Mouse (Mus musculus): Measurements from ENCODE around the gene Camp. TPM values are rescaled to one million over a fixed set of nuclear protein-coding genes. Genes with fewer than 3 reads are reported as not detected.
A peak's percentile ranks its signal among the peaks of the same experiment; 100 is the strongest.

Gene Camp
- polyA plus RNA-seq, 1 experiment = not detected

DNA sequence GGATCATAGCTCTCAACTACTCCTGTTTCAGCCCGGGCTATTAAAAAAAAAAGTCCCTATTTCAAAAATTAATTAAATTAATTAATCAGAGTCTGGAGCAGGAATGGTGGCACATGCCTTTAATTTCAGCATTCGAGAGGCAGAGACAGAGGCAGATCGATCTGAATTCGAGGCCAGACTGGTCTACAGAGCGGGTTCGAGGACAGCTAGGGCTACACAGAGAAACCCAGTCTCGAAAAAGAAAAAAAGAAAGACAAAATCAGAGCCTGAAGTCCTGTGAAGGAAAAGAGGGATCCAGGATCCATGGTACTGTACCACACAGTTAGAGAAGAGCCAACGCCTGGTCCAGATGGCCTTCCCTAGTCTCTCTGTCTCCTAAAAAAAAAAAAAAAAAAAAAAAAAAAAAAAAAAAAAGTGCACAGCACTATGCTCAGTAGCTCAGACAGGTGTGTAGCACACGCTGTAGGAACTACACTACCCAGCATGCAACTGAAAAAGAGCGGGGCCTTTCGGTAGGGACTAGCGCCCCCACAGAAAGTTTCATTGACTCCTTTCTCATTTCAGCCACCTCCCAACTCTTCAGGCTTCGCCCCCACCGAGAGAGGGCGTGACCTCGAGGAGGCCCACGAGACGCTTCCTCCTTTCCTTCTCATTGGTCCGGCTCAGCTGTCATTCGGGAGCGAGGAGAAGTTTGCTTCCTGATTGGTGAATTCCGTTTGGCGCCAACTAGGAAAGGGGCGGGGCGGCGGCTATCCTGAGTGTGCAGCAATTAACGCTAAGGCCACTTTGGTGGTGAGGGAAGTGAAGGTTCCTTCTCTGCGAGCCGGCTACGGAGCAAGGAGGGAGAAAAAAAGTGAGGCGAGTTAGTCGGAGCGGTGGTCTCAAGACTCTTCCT lies 25.6 kb upstream of the Camp start, which contains the start of gene Cdc25a:
TSS of gene Cdc25a (plus strand) at position 783 of the 895 bp plus-strand sequence.
- H3K4me1 ChIP-seq (ENCODE audit: control insufficient read depth, insufficient read depth, insufficient read length, low read length) = peaks cover 8% of the 10 kb centered on the region; the same call in 1 of the 2 replicates
- peak within 1 kb of the TSS; percentile 89 for H3K27ac ChIP-seq (ENCODE audit: insufficient read depth, low read depth, low read length)
- WGBS = 6% methylated on average over 33 of the region's 33 CpGs
- H3K27me3 ChIP-seq (ENCODE audit: control insufficient read depth, insufficient read depth, low read length) = no peaks in the 10 kb centered on the region
- peaks cover 15% of the 10 kb centered on the region for H3K36me3 ChIP-seq (ENCODE audit: control insufficient read depth, insufficient read depth, low read length)
- TF ChIP-seq POLR2A (IDR thresholded peaks at IDR 0.05; ENCODE audit: low read depth, low read length) (peak; percentile 67; the same call in 1 of the 2 replicates), CTCF (IDR thresholded peaks at IDR 0.05; ENCODE audit: extremely low read depth, insufficient read length, insufficient replicate concordance, low read depth, low read length) (peak; percentile 49; the same call in 1 of the 2 replicates)
- H3K4me3 ChIP-seq (ENCODE audit: low read depth, low read length) = peak within 1 kb of the TSS; percentile 95

DNA sequence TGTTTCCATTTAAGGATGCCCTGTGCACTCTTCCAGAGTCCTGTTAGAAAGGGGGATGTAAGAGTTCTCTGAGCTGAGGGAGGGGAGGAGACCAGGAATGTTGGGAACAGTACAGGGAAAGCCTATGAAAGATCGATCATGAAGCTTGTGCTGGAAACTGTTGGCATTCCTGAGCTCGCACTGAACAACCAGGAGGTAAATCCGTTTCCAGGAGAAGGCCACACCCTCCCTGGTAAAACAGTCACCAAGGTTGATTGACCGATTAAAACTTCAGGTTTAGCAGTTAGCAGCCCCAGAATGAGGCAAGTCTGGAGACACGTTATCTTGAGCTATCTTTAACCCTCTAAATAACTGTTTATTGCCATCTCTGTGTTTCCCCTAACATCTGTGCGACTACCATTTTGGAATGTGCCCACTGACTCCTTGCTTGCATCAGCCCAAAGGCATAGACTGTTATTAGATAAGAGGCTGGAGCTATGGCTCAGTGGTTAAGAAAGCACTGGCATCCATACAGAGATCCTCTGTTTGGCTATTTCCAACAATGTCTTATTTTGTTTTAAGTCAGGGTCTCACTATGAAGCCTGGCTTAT lies 21.7 kb upstream of the Camp start:
- Histone ChIP-seq H3K36me3 (ENCODE audit: control insufficient read depth, insufficient read depth, low read length) (no peaks in the 10 kb centered on the region), H3K27ac (ENCODE audit: insufficient read depth, low read depth, low read length) (no peak overlapping the region), H3K27me3 (ENCODE audit: control insufficient read depth, insufficient read depth, low read length) (no peaks in the 10 kb centered on the region), H3K4me3 (ENCODE audit: low read depth, low read length) (no peak overlapping the region), H3K4me1 (ENCODE audit: control insufficient read depth, insufficient read depth, insufficient read length, low read length) (no peaks in the 10 kb centered on the region)
- TF ChIP-seq POLR2A (IDR thresholded peaks at IDR 0.05; ENCODE audit: low read depth, low read length) (no peak), CTCF (IDR thresholded peaks at IDR 0.05; ENCODE audit: extremely low read depth, insufficient read length, insufficient replicate concordance, low read depth, low read length) (no peak)
- 14% methylated on average over 6 of the region's 6 CpGs for WGBS

DNA sequence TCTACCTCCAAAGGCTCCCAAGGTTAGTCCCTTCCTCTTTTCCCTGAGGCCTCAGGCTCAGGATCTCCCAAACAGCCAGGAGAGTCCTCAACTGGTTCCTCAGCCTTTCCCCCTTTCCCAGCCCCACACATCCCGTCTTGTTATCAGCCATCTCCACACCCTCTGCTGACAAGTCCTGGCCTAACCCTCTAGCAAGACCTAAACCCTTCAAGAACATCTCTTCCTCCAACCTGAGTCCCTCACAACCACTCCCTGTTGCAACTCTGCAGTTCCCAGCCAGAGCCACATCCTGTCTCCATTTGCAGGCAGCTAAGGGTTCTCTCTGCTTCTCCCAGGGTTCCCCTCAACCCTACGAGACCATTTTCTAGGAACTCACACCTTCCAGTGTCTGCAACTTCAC lies 16.8 kb upstream of the Camp start:
- Histone ChIP-seq H3K27me3 (ENCODE audit: control insufficient read depth, insufficient read depth, low read length) (no peaks in the 10 kb centered on the region), H3K27ac (ENCODE audit: insufficient read depth, low read depth, low read length) (no peak overlapping the region), H3K4me3 (ENCODE audit: low read depth, low read length) (no peak overlapping the region), H3K36me3 (ENCODE audit: control insufficient read depth, insufficient read depth, low read length) (no peaks in the 10 kb centered on the region), H3K4me1 (ENCODE audit: control insufficient read depth, insufficient read depth, insufficient read length, low read length) (no peaks in the 10 kb centered on the region)
- TF ChIP-seq POLR2A (IDR thresholded peaks at IDR 0.05; ENCODE audit: low read depth, low read length) = no peak
- TF ChIP-seq CTCF (IDR thresholded peaks at IDR 0.05; ENCODE audit: extremely low read depth, insufficient read length, insufficient replicate concordance, low read depth, low read length) = no peak
- WGBS = 57% methylated on average over 2 of the region's 2 CpGs

DNA sequence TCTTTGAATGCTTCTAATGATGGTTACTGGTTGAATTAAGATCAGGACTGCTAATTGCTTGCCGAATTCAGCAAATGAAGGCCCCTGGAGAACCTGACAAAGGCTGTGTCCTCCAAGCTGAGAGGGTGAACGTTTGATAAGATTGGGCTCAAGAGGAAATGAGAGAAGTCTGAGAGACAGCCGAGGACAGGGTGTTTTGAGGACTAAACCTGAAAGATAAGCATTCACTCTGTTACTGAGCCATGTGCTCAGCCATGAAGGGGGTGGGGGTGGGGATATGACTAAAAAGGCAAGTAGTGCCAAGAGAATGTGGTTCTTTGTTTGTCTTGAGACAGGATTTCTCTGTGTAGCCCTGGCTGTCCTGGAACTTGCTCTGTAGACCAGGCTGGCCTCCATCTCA lies 13.7 kb upstream of the Camp start:
- 20% methylated on average over 3 of the region's 3 CpGs for WGBS
- Histone ChIP-seq H3K27ac (ENCODE audit: insufficient read depth, low read depth, low read length) (no peak overlapping the region), H3K4me1 (ENCODE audit: control insufficient read depth, insufficient read depth, insufficient read length, low read length) (no peaks in the 10 kb centered on the region), H3K36me3 (ENCODE audit: control insufficient read depth, insufficient read depth, low read length) (no peaks in the 10 kb centered on the region), H3K27me3 (ENCODE audit: control insufficient read depth, insufficient read depth, low read length) (no peaks in the 10 kb centered on the region), H3K4me3 (ENCODE audit: low read depth, low read length) (no peak overlapping the region)
- no peak for TF ChIP-seq CTCF (IDR thresholded peaks at IDR 0.05; ENCODE audit: extremely low read depth, insufficient read length, insufficient replicate concordance, low read depth, low read length)
- TF ChIP-seq POLR2A (IDR thresholded peaks at IDR 0.05; ENCODE audit: low read depth, low read length) = no peak

DNA sequence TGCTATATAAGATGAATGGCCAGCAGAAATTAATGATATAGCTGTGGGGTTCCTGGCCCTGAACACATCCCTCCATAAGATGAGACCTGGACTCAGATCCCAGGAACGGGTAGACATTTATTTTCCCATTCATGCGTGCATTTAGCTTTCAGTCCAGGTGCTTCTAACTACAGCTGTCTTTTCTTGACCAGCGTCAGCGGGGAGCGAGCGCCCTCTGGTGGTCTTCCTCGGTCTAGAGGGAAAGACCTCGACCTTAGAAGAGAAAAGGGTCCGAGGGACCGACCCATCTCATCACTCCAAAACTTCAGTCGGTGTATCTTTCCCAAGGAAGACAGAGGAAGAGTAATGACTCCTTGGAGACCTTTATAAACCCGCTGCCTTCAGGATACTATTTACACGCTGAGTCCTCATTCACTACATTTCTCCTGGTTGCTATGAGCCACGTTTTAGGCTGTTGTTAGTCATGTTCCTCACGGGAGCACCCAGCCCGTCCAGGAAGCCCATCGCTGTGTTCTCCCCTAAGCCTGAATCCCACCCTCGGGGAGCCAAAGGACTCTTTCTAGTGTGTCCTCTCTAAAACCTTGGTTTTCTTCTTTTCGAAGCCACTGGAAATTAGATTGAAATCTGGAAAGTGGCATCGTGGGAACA lies 13.1 kb upstream of the Camp start:
- TF ChIP-seq CTCF (IDR thresholded peaks at IDR 0.05; ENCODE audit: extremely low read depth, insufficient read length, insufficient replicate concordance, low read depth, low read length) (peak; percentile 98), POLR2A (IDR thresholded peaks at IDR 0.05; ENCODE audit: low read depth, low read length) (no peak)
- 10% methylated on average over 20 of the region's 20 CpGs for WGBS
- H3K27me3 ChIP-seq (ENCODE audit: control insufficient read depth, insufficient read depth, low read length) = no peaks in the 10 kb centered on the region
- no peak overlapping the region for H3K27ac ChIP-seq (ENCODE audit: insufficient read depth, low read depth, low read length)
- H3K36me3 ChIP-seq (ENCODE audit: control insufficient read depth, insufficient read depth, low read length) = no peaks in the 10 kb centered on the region
- H3K4me1 ChIP-seq (ENCODE audit: control insufficient read depth, insufficient read depth, insufficient read length, low read length) = no peaks in the 10 kb centered on the region
- no peak overlapping the region for H3K4me3 ChIP-seq (ENCODE audit: low read depth, low read length)

DNA sequence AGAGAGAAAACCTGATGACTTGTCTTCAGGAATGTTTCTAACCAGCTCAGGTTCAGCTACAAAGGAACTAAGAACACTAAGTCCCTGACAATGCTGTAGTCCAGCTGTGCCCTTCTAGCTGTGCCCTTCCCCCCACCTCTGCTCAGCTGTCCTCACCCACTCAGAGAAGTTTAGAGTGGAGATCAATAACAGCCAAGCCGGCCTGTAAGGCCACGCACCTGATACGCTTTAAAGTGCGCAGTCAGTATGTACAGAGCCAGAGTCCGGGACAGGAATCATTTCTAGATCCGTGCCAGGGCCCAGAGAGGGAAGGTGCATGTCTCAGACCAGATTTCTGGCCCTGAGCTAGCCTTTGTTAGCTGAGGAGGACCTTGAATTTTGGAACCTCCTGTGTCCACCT lies 6.5 kb upstream of the Camp start:
- Histone ChIP-seq H3K27me3 (ENCODE audit: control insufficient read depth, insufficient read depth, low read length) (no peaks in the 10 kb centered on the region), H3K4me3 (ENCODE audit: low read depth, low read length) (no peak overlapping the region), H3K4me1 (ENCODE audit: control insufficient read depth, insufficient read depth, insufficient read length, low read length) (no peaks in the 10 kb centered on the region), H3K36me3 (ENCODE audit: control insufficient read depth, insufficient read depth, low read length) (no peaks in the 10 kb centered on the region), H3K27ac (ENCODE audit: insufficient read depth, low read depth, low read length) (no peak overlapping the region)
- no peak for TF ChIP-seq CTCF (IDR thresholded peaks at IDR 0.05; ENCODE audit: extremely low read depth, insufficient read length, insufficient replicate concordance, low read depth, low read length)
- no peak for TF ChIP-seq POLR2A (IDR thresholded peaks at IDR 0.05; ENCODE audit: low read depth, low read length)
- 56% methylated on average over 6 of the region's 6 CpGs for WGBS

DNA sequence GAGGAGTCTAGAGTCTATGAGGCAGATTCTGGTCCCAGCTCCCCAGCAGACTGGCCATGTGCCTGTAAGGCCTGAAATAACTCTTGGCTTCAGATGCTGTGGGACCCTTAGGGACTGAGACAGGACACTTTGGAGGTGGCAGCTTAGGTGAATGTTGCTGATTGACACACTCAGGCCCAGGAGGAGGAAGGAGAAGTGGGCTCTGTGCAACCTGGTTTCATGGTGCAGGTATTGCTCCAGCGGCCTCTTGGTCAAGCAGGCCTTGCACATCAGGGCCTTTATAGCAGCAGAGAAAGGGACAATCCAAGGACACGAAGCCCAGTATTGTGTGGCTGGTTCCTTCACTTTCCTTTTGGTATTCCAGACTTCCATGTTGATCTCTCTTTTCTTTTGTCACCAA lies 4.9 kb upstream of the Camp start:
- H3K4me3 ChIP-seq (ENCODE audit: low read depth, low read length) = no peak overlapping the region
- no peak overlapping the region for H3K27ac ChIP-seq (ENCODE audit: insufficient read depth, low read depth, low read length)
- no peaks in the 10 kb centered on the region for H3K36me3 ChIP-seq (ENCODE audit: control insufficient read depth, insufficient read depth, low read length)
- no peaks in the 10 kb centered on the region for H3K27me3 ChIP-seq (ENCODE audit: control insufficient read depth, insufficient read depth, low read length)
- no peaks in the 10 kb centered on the region for H3K4me1 ChIP-seq (ENCODE audit: control insufficient read depth, insufficient read depth, insufficient read length, low read length)
- TF ChIP-seq POLR2A (IDR thresholded peaks at IDR 0.05; ENCODE audit: low read depth, low read length) = no peak
- TF ChIP-seq CTCF (IDR thresholded peaks at IDR 0.05; ENCODE audit: extremely low read depth, insufficient read length, insufficient replicate concordance, low read depth, low read length) = no peak
- WGBS = 86% methylated on average over 2 of the region's 2 CpGs

Measured in small intestine, adult 2 months (tissue).